Mouse (Mus musculus) cerebellum, postnatal 36 days (tissue): ENCODE results near the gene Accsl.

ENCODE experiments used
- DNase-seq, 2 experiments: peaks; one replicate each; pipeline ENCODE4 v3.0.0; 2021 to 2022; ENCODE audit warnings: mixed read lengths in 2 of 2

Gene Accsl

DNA sequence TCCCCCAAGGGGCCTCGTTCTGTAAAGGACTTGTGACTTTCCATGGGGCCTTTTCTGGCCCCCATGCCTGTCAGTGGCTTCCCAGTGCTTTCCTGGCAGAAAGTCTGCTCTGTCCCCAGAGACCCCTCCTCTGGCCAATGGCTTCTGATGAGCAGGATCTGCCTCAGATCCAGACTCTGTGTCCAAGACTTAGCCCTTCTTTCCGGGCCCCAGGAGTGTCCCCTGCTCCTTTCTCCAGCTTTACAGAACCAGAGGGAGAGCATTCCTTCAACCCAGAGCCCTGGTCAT, 5.2 kb upstream of the Accsl start:
- DNase-seq = no peak

DNA sequence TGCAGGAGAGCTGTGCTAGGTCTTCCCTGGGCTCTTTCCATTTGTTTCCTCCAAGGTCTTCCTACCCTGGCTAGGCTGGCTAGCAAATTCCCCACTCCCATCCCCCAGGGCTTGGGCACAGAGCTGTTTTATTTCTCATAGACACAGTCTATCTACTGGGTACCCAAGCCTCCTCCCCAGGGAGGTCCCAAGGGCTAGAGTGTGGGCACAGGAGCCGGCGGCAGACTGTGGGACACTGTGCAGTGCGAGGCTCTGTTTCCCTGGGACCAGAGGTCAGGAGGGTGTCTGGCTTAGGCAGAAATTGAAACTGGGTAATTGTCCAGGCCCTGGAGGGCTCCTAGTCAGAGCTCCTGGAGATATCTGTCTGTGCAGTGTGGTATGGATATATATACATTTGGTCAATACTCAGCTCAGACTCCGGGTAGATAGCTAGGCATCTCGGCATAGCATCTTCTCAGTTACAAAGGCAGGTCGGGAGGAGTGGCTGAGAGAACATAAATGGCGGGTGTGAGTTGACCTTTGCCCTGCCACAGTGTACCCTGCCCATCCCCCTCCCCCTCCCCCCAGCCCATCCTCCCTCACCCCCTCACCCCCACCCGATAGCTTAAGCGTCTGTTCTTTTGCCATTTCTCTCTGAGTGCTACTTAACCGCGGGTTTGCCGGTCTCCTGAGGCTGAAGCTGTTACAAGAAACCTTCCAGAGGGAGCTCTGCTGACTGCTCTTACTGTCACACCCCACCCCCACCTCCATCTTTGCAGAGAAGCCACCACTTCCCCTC, 4.7 kb upstream of the Accsl start:
- no peak for DNase-seq

DNA sequence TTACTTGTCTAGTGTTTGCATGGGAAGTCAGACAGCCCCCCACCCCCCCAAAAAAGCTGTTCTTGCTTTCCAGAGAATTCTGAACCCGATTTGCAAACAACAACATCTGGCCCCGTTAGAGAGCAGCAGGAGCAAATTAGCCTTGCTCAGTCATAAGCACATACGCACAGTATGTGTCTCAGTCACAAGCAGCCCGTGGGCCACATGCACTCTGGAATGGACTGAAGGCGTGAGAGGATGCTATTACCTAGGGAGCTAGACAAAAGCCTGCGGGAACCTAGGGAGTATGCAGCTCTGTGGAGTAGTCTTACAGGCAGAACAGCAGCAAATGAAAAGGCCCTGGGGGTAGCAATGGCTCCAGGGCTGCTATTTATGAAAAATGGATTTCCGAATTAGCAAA, 3.3 kb upstream of the Accsl start:
- no peak for DNase-seq

DNA sequence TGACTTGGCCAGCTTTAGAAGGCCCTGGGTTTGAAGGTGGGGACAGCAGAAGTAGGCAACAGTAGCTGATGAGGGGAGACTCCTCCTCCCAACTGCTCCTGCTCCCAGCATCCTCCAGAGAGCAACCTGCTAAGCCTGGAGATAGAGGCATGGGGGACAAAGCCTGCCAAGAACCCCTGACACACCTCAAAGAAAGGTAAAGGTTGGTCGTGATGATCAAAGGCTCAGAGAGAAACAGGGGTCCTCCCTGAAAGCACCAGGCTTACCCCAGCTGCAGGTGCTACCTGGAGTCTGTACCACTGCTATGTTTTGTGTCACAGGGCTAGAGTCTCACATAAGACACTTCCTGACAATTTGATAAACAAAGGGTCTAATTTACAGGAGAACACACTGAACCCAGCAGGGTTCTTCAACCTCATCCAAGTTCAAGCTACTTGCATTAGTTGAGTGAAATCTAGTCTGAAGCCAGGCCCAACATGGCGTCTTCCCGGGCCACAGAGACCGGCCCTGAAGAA, 2.5 kb upstream of the Accsl start:
- no peak for DNase-seq

DNA sequence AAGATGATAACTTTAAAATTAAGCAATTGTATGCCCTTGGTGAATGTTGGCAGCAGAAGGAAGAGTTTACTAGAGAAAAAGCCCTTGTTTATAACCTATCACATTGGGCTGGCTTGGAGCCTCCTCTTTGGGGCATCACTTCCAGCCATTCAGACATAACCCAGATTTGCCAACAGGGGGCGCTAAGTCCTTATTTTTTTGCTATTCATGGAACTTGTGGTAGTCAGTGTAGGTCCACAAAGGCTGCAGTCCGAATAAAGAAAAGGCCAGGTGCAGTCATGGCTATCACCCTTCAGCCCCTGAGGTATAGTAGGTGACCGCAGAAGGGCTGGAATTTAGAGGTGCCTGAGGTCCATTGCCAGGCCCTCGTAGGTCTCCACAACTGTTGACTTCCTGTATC, 1.9 kb upstream of the Accsl start:
- DNase-seq = peak; percentile 68 to 79

DNA sequence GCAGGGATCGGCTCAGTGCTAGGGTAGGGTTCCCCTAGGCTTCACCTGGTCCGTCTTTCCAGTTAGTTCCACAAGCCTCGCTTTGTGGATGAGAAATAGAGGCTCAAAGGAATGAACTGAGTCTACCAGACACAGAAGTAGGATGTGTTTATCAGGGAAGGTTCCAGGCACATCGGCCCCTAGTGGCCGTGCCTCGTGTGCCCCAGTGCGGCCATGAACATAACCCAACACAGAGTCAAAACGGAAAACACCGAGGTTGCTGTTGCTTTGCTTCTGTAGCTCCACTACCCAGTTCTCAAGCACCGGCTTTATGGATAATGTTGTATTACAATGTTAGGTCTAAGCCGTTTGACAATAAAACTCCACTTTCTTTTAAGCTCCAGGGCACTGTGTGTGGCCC, 391 bp downstream of the Accsl start:
- DNase-seq = no peak

DNA sequence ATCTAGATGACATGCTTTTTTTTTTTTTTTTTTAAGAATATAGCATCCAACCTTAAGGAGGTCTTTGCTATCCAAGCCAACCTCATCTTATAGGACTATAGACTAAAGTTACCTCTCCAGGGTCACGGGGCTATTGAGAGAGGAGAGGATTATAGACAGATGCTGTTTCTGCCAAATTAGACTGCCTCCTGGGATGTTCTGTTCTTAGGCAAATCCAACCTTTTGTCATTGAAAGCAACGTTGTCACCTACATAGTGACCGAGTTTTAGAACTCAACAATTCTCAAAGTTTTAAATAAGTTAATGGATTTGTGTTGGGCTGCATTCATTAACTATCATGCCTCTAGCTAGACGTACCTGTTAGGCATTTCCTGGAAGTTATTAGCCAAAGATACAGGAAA, 5.7 kb downstream of the Accsl start:
- no peak for DNase-seq

DNA sequence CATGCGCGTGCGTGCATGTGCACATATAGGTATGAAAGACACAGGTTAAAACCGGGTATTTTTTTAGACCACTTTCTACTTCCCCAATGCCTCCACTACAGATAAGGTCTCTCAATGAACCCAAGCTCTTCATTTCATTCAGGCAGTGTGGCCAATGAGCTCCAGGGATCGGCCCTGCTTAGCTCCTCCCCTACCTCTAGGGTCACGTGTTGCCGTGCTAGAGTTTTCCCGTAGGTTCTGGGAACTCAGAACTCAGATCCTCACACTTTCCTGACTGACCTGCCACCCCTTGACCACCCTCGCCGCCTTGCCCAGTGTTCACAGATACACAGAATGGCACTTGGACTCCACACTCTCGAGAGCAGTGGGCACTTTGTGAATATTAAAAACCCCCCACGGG, 10.1 kb downstream of the Accsl start:
- DNase-seq = no peak

DNA sequence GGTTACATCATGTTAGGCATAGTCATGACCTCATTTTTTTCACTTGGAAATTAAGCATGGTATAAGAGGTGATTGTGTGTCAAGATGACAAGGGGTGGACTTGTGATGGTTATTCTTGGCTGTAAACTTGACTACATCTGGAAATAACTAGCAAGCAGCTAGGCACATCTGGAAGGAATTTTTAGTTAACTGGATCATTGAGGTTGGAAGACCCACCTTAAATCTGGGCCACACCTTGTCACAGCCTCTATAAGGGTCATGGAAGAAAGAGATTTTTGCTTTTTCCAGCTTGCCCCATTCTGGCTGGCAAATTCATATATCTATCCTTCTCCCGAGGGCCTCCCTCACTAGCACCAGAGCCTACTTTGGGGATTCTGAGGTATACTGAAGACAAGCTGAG, 17.7 kb downstream of the Accsl start:
- no peak for DNase-seq

DNA sequence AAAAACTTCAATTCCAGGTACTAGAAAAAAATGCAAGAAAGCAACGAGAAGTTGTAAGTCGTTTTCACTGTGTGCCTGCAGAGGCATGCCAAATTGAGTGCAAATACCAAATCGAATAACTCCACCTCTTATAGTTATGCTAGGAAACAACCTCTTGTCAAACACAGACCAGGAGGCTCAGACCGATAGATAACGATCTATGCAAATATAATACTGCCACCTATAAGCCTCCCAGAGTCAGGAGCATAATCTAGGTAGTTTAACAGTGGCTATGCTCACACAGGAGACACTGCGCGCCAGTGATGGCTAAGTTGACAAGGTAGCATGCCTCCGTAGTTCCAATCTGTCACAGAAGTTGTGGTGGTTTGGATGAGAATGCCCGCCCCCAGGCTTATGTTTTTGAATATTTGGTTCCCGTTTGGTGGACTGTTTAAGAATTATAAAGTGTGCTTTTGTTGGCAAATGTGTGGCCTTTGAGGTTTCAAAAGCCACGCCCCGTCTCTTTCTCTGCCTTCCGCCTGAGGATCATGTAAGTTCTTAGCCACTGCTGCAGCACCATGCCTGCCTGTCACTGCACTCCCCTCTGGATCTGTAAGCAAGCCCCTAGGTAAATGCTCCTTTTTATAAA, 18.5 kb downstream of the Accsl start:
- no peak for DNase-seq

DNA sequence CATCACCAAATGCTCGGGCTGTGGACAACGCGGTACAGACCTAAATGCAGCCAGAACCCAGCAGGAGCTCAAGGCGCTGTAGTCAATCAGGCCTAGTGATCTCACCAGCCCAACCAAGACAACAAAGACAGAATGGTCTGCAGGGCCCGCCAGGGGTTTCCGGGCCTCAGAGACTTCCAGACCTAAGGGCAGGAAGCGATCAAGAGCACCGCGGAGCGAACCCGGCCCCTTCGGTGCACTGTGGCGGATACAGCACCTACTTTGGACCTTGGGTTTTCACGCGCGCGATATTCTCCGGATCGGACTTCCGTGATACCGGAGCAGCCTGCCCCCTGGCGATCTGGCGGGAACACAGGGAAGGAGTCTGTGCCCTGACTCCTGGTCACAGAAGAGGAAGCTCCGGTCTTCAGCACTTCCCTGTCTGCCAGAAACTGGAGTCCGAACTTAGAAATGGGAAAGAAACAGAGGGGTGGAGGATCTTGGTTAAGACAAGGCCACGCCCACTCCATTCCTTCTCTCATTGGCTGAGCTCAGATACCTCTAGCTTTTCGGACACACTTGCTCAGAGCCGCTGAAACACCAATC, 19.4 kb downstream of the Accsl start, which contains the start of gene Accs:
Gene Accs (minus strand): TSS at position 439 of the 585 bp plus-strand sequence.
- DNase-seq = peak; percentile 71 to 72

DNA sequence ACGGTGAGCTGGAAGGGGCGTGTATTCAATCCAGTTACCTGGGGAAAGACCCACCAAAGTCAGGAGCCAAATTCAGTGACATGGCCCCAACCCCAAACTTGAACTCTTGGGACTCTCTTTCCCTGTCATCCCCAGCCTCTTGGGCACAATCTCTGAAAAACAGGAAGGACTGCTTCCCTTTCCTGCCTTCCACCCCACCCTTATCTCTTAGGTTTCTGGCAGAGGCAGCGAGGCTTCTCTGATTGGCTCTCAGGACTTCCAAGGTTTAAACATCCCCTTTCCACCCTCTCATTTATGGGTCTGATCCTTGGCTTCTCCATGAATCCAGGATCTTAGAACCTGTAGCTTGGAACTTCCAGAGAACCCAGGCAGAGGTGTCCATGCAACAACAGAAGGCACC, 27.6 kb downstream of the Accsl start:
- DNase-seq = no peak

DNA sequence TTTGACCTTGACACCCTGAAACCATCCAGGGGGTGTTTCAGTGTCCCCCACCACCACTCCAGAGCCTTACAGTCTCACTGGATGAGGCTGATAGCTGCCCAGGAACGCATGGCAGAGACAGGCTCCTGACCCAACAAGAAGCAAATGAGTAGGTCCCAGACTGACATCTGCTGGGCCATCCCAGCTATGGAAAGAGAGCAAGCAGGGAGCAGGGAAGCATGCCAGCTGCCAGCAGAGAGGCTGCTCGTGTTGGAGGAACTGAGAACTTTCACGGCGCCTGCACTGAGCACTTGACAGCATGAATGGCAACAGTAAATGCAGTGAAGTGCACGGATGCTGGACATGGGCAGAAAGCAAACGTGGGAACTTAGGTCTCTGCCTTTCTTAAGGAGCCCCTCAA, 28.8 kb downstream of the Accsl start:
- DNase-seq = peak; percentile 50 to 56

DNA sequence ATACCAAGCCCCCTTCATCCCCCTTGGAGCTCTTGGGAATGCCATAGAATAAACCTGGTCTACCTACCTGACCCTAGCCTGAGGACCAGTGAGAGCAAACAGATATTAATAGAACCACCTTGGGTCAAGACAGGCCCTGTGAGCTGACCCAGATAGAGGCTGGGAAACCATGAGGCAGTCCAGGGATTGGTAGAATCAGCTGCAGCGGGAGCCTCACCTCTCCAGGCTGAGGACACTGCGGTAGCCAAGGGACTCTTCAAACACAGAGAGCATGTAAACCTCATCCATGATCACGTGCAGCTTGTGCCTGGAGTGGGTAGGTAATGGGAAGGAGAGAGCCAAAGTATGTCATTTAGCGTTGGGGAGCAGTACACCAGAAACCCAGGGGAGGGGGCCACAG, 30.0 kb downstream of the Accsl start:
- DNase-seq = no peak

DNA sequence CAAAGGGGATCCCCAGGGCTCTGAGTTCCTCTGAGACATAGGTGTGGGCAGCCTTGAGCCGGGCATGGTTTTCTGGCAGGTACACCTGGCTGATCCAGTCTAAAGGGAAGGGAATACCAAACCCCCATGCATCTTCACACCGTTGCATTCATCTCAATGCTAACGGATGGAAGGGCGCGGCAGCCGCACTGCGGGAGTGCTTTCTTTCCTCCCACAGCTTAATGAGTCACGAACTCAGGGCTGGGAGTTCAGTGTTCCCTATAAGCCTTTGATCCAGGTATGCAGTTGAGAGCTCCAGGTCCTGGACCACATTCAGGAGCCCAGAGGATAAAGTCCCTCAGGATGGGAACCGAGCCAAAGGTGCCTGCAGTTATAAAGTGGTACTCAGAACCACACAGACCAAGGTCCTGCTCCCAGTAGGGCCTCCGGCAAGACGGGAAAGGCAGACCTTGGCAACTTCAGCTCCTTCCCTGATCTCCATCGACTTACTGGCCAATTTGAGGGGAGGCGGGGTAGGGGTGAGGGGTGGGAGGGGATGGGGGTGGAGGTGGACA, 32.6 kb downstream of the Accsl start:
- DNase-seq = no peak

DNA sequence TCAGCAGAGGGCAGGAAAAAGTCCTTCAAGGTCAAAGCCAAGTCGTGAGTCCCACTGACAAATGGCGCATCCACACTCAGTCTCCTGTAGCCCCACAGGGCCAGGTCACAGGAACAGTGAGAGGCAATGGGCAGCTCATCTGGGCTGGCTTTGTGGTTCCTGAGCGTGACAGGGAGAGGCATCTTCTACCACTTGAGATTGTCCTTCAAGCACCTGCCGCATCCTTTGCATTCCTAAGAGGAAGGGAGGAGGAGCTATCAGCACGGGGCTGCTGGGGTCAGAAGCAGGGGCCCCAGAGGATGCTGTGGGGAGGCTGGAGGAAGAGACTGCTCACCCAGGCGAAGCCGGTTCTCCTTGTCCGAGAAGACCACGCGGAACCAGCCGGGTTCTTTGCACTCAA, 33.4 kb downstream of the Accsl start:
- no peak for DNase-seq

DNA sequence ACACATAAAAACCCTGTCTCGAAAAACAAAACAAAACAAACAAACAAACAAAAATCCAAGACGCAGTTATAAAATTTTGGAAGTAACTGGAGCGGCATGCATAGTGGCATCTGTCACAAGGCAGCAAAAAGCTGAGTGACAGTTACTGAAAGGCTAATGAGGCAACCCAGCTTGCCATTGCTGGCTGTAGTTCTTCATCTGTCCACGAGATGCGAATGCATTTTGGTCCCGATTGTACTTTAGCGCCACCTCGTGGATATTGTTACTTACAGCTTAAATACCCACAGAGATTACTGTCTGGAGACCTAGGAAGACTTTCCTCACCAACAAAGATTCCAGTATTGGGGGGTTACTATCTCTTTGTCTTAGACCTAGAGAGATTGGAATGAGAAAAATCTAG, 45.4 kb downstream of the Accsl start:
- peak; percentile 60 to 82 for DNase-seq

DNA sequence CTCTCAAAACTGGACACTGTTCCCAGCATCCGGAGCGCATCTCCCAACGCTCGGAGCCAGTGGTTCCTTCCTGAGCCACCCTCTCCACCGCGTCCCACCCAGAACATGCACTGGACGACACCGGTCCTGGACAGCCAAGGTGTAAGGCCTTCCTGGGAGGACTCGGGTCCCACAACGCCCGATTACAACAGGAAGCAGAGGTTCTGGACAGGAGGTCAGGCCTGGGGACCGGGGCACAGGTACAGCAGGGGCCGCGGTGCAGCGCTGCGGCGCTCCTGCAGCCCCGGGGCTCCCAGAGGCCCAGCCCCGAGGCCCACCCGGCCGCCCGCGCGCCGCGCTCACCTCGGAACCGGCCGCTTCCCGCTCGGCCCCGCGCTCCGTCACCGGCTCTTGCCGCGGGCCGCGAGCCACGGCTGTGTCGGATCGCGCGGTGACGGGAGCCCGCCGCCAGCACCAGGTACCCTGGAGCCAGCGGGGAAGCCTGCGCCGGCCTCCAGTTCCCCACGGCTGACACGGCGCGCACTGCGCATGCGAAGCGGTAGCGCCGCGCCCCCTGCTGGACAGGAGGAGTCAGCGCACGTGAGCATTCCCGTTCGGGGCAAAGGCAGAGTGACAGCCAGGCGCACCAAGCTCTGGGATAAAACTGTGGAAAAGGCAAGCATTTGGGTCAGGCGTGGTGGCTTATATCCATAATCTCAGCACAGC, 46.8 kb downstream of the Accsl start, which contains the start of gene Ext2:
Gene Ext2 (minus strand): TSS at position 524 of the 705 bp plus-strand sequence.
- peak; percentile 94 to 97 for DNase-seq

DNA sequence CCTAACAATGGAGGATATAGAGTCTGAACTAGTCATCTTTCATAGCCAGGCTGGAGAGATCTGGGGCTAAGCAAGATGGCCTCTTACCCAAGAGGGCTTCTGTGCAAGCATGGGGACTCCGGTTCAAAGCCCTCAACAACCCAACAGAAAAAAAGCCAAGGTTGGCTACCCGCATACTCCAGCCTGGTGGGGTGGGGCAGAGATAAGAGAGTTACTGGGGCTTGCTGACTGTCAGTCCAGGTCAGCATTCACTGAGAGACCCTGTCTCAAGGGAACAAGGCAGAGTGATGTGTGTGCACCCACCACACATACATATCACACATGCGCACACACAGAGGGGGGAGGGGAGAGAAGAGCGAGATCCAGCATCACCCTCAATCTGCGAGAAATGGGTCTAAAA, 51.2 kb downstream of the Accsl start:
- no peak for DNase-seq

DNA sequence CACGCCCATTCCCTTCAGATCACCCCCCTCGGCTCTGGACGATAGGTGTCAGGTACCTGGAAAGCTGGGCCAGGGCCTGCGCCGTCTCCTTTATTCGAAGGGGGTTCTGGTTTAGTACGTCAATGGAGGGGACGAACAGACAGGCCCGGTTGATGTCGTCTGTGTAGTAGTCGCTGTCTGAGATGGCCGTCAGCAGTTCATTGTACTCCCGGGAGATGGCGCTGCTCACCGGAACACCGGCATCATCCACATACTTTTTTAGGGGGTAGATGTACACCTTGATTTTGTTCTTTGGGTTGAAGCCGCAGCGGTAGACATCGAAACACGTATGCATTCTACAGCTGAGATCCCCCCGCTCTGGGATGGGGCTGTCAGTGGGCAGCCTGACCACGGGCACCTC, 55.6 kb downstream of the Accsl start:
- DNase-seq = no peak

DNA sequence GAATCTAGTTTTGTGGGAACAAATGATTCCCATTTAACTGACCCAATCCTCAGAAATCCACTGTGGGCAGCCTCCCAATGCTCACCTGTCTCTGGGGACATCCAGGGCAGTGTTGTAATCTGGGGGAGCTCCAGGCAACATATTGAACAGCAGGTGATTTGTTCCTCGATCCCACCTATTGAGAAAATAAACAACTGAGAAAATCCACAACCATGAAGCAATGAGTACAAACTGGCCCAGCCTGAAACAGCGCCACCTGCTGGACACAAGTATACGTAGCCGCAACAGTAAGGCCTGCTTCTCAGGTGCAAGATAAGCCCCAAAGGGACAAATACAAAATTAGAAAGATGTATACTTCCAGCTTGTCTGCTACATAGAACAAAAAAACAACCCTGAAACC, 57.1 kb downstream of the Accsl start:
- DNase-seq = peak; percentile 76 to 83

DNA sequence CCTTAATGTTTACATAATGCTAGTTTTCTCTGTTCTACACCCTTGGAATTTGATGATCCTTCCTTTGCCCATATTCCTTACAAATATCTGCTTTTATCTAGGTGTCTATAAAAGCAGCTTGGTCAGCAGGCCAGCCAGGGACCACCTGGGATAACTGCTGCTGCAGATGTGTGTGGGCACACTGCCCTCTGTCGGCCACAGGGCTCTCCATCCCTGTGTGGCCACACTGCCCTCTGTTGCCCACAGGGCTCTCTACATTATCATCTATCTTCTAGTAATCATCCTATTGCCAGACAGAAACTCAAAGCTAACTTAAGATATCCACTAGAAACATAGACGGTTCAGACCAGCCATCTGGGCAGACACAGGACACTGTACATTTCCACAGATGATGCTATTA, 59.0 kb downstream of the Accsl start:
- DNase-seq = peak; percentile 62 to 64

DNA sequence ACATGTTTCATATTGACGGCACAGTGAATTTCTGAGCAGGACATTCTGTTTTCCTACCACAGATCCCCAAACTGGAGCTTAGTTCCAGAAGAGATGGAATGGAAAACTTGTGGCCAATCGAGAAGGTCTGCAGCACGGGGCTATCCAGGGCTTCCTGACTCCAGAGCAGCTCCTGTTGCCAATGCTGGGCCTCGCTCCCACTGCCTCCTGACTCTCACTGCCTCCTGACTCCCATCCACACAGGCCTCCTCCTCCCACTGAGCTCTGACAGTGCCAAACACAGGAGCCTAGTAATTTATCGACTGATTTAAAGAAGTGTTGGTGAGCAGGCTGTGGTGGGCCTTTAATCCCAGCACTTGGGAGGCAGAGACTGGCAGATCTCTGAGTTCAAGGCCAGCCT, 60.9 kb downstream of the Accsl start:
- DNase-seq = peak in 1 of 2 experiments; percentile 42
